Mouse (Mus musculus) G1E (cell line): Measurements from ENCODE around the gene Mapk11.

Experiments
- CTCF ChIP-seq: IDR thresholded peaks from 2 replicates; pipeline ENCODE4 v1.5.1; 2012; ENCODE audit warnings: low read depth, low read length, inconsistent platforms, mixed read lengths
- GATA1 ChIP-seq: IDR thresholded peaks from 2 replicates; pipeline ENCODE4 v1.6.1; 2012; ENCODE audit warnings: borderline replicate concordance, low read length, inconsistent platforms, mixed read lengths

DNA sequence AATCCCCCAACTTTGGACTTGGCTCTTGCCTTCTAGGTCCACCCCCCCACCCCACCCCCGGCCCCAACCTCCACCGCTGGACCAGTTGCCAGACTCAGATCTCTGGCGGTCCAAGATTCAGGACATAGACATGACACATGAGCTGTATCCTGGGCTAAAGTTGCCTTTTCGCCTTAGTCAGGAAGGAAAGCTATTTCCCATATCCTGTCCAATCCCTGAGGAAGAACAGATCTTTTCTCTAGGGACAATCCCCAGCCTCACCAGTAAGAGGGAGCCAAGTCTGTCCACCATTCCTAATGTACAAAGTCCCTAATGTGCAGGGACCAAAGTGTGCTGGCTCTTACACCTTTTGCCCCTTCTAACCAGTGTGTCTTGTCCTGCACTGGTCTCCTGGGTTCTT is 7.5 kb downstream of the Mapk11 start:
- no peak for TF ChIP-seq CTCF
- TF ChIP-seq GATA1: no peak
